Mouse (Mus musculus): ENCODE results near the gene Eif4enif1.

Eif4enif1 gene

DNA sequence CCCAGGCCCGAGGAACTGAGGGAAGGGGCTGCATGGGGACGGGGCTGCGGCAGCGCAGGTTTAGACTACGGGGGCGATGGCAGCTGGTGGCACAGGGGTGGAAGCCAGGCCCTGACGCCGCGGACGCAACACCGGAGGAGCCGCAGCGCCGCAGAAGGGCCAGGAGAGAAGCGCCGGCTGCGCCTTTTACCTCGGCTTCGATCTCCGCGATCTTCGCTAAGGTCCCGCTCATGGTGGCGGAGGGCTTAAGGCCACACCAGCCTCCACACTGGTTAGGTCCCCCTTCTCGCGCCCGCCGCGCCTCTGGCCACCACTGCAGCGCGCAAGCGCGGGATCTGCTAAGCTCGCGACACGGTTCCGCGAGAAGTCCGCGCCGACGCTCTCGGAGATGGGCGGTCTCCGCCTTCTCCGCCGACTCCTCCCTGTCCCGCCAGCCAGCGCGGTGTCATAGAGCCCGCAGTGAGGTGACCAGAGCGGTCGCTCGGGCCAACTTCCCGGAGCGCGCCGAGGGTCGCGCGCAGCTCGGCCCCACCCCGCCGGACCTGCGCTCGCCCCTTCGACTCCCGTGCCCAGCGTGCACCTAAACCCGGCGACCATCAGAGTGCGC lies 64.0 kb downstream of the Eif4enif1 start, which contains the start of gene Drg1:
Drg1 (minus strand) TSS at position 337 of the 607 bp plus-strand sequence.
- Histone ChIP-seq H3K9me3 (ENCODE audit: low read length) (no peaks in the 10 kb centered on the region), H3K27me3 (ENCODE audit: insufficient read depth, low read length) (no peaks in the 10 kb centered on the region), H3K4me3 (replicated peaks; ENCODE audit: low read length) (peak within 1 kb of the TSS; percentile 98), H3K36me3 (ENCODE audit: insufficient read depth, low read length) (peaks cover 37% of the 10 kb centered on the region), H3K4me1 (replicated peaks; ENCODE audit: low read depth, low read length) (peaks cover 66% of the 10 kb centered on the region)
- no peak for TF ChIP-seq NANOG (IDR thresholded peaks at IDR 0.05; ENCODE audit: borderline replicate concordance, low read length)
- TF ChIP-seq POU5F1 (IDR thresholded peaks at IDR 0.05; ENCODE audit: borderline replicate concordance, low read length) = no peak
- no peak for TF ChIP-seq CTCF (conservative IDR thresholded peaks at IDR 0.05; ENCODE audit: low read length)

GRCm38 (mm10) chr11:3267133-3267532 lies 64.9 kb downstream of the Eif4enif1 start:
- H3K27me3 ChIP-seq (ENCODE audit: insufficient read depth, low read length) = no peaks in the 10 kb centered on the region
- H3K36me3 ChIP-seq (ENCODE audit: insufficient read depth, low read length) = peaks cover 28% of the 10 kb centered on the region
- peak overlapping the region; percentile 98 for H3K4me3 ChIP-seq (replicated peaks; ENCODE audit: low read length)
- no peak for TF ChIP-seq POU5F1 (IDR thresholded peaks at IDR 0.05; ENCODE audit: borderline replicate concordance, low read length)
- no peaks in the 10 kb centered on the region for H3K9me3 ChIP-seq (ENCODE audit: low read length)
- H3K4me1 ChIP-seq (replicated peaks; ENCODE audit: low read depth, low read length) = peaks cover 71% of the 10 kb centered on the region

- Histone ChIP-seq H3K36me3 (ENCODE audit: insufficient read depth, low read length) (peaks cover 6% of the 10 kb centered on the region), H3K9me3 (ENCODE audit: low read length) (no peaks in the 10 kb centered on the region), H3K27me3 (ENCODE audit: insufficient read depth, low read length) (no peaks in the 10 kb centered on the region), H3K4me1 (replicated peaks; ENCODE audit: low read depth, low read length) (peaks cover 58% of the 10 kb centered on the region), H3K4me3 (replicated peaks; ENCODE audit: low read length) (no peak overlapping the region)
- TF ChIP-seq POU5F1 (IDR thresholded peaks at IDR 0.05; ENCODE audit: borderline replicate concordance, low read length) (no peak), NANOG (IDR thresholded peaks at IDR 0.05; ENCODE audit: borderline replicate concordance, low read length) (no peak), CTCF (conservative IDR thresholded peaks at IDR 0.05; ENCODE audit: low read length) (no peak)
Observed at GRCm38 (mm10) chr11:3269241-3269640, 67.0 kb downstream of the Eif4enif1 start.

- H3K27me3 ChIP-seq (ENCODE audit: insufficient read depth, low read length) = no peaks in the 10 kb centered on the region
- H3K4me3 ChIP-seq (replicated peaks; ENCODE audit: low read length) = no peak overlapping the region
- peaks cover 40% of the 10 kb centered on the region for H3K9me3 ChIP-seq (ENCODE audit: low read length)
- TF ChIP-seq POU5F1 (IDR thresholded peaks at IDR 0.05; ENCODE audit: borderline replicate concordance, low read length) (no peak), CTCF (conservative IDR thresholded peaks at IDR 0.05; ENCODE audit: low read length) (no peak), NANOG (IDR thresholded peaks at IDR 0.05; ENCODE audit: borderline replicate concordance, low read length) (no peak)
- no peaks in the 10 kb centered on the region for H3K36me3 ChIP-seq (ENCODE audit: insufficient read depth, low read length)
- H3K4me1 ChIP-seq (replicated peaks; ENCODE audit: low read depth, low read length) = no peaks in the 10 kb centered on the region
Observed at GRCm38 (mm10) chr11:3278351-3278750, 76.2 kb downstream of the Eif4enif1 start.

DNA sequence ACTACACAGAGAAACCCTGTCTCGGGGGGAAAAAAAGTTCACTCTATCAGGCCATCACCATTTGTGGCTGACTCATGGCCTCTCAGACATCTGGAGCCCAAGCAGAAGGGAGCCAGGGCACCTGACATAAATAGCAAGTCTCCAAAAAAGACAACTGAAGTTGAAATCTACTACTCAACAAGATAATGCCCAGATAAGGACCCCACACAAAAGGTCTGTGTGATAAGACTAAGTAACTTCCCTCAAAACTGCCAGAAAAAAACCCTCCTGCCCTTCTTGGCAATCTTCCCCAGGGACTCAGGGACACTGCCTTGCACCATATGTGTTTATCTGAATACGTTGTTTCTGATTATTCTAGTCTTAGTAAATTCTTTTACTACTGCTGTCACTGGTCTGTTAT lies 77.5 kb downstream of the Eif4enif1 start:
- no peak for TF ChIP-seq NANOG (IDR thresholded peaks at IDR 0.05; ENCODE audit: borderline replicate concordance, low read length)
- TF ChIP-seq CTCF (conservative IDR thresholded peaks at IDR 0.05; ENCODE audit: low read length) = no peak
- TF ChIP-seq POU5F1 (IDR thresholded peaks at IDR 0.05; ENCODE audit: borderline replicate concordance, low read length) = no peak
- H3K4me1 ChIP-seq (replicated peaks; ENCODE audit: low read depth, low read length) = no peaks in the 10 kb centered on the region
- no peaks in the 10 kb centered on the region for H3K27me3 ChIP-seq (ENCODE audit: insufficient read depth, low read length)
- H3K36me3 ChIP-seq (ENCODE audit: insufficient read depth, low read length) = no peaks in the 10 kb centered on the region
- peaks cover 47% of the 10 kb centered on the region for H3K9me3 ChIP-seq (ENCODE audit: low read length)
- H3K4me3 ChIP-seq (replicated peaks; ENCODE audit: low read length) = no peak overlapping the region

- peaks cover 13% of the 10 kb centered on the region for H3K4me1 ChIP-seq (replicated peaks; ENCODE audit: low read depth, low read length)
- peaks cover 47% of the 10 kb centered on the region for H3K9me3 ChIP-seq (ENCODE audit: low read length)
- no peaks in the 10 kb centered on the region for H3K36me3 ChIP-seq (ENCODE audit: insufficient read depth, low read length)
- no peak overlapping the region for H3K4me3 ChIP-seq (replicated peaks; ENCODE audit: low read length)
- no peaks in the 10 kb centered on the region for H3K27me3 ChIP-seq (ENCODE audit: insufficient read depth, low read length)
- no peak for TF ChIP-seq POU5F1 (IDR thresholded peaks at IDR 0.05; ENCODE audit: borderline replicate concordance, low read length)
Observed at GRCm38 (mm10) chr11:3282887-3283286, 80.7 kb downstream of the Eif4enif1 start.

GRCm38 (mm10) chr11:3283645-3284044 lies 81.5 kb downstream of the Eif4enif1 start:
- no peaks in the 10 kb centered on the region for H3K27me3 ChIP-seq (ENCODE audit: insufficient read depth, low read length)
- H3K36me3 ChIP-seq (ENCODE audit: insufficient read depth, low read length) = no peaks in the 10 kb centered on the region
- peaks cover 47% of the 10 kb centered on the region for H3K9me3 ChIP-seq (ENCODE audit: low read length)
- H3K4me1 ChIP-seq (replicated peaks; ENCODE audit: low read depth, low read length) = peaks cover 18% of the 10 kb centered on the region
- TF ChIP-seq POU5F1 (IDR thresholded peaks at IDR 0.05; ENCODE audit: borderline replicate concordance, low read length) (no peak), CTCF (conservative IDR thresholded peaks at IDR 0.05; ENCODE audit: low read length) (no peak), NANOG (IDR thresholded peaks at IDR 0.05; ENCODE audit: borderline replicate concordance, low read length) (no peak)
- H3K4me3 ChIP-seq (replicated peaks; ENCODE audit: low read length) = no peak overlapping the region

DNA sequence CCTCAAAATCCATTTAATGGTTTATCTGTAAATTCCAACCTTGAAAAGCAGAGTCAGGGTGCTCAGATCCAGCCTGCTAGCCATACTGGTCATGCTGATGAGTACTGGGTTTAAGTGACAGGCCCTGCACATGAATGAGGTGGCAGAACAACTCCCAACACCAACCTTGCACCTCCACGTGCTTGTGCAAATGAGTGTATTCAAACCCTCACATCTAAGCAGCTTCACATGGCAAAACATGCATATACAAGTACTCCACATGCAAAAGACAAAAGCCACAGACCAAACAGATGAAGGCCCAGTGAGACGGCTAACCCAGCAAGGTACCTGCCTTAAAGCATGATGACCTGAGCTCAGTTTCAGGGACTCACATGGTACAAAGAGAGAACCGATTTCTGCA lies 83.7 kb downstream of the Eif4enif1 start:
- peaks cover 1% of the 10 kb centered on the region for H3K36me3 ChIP-seq (ENCODE audit: insufficient read depth, low read length)
- no peak overlapping the region for H3K4me3 ChIP-seq (replicated peaks; ENCODE audit: low read length)
- H3K4me1 ChIP-seq (replicated peaks; ENCODE audit: low read depth, low read length) = peaks cover 18% of the 10 kb centered on the region
- H3K27me3 ChIP-seq (ENCODE audit: insufficient read depth, low read length) = no peaks in the 10 kb centered on the region
- no peak for TF ChIP-seq NANOG (IDR thresholded peaks at IDR 0.05; ENCODE audit: borderline replicate concordance, low read length)
- TF ChIP-seq POU5F1 (IDR thresholded peaks at IDR 0.05; ENCODE audit: borderline replicate concordance, low read length) = no peak
- no peak for TF ChIP-seq CTCF (conservative IDR thresholded peaks at IDR 0.05; ENCODE audit: low read length)
- peaks cover 32% of the 10 kb centered on the region for H3K9me3 ChIP-seq (ENCODE audit: low read length)

GRCm38 (mm10) chr11:3287131-3287530 lies 84.9 kb downstream of the Eif4enif1 start:
- TF ChIP-seq POU5F1 (IDR thresholded peaks at IDR 0.05; ENCODE audit: borderline replicate concordance, low read length) = no peak
- Histone ChIP-seq H3K36me3 (ENCODE audit: insufficient read depth, low read length) (peaks cover 12% of the 10 kb centered on the region), H3K4me1 (replicated peaks; ENCODE audit: low read depth, low read length) (peaks cover 18% of the 10 kb centered on the region), H3K9me3 (ENCODE audit: low read length) (peaks cover 20% of the 10 kb centered on the region), H3K27me3 (ENCODE audit: insufficient read depth, low read length) (no peaks in the 10 kb centered on the region), H3K4me3 (replicated peaks; ENCODE audit: low read length) (no peak overlapping the region)

All from E14TG2a.4 (cell line).